Mouse (Mus musculus): ENCODE data around the gene 4930447C04Rik. TPM values are rescaled to one million over a fixed set of nuclear protein-coding genes. Genes with fewer than 3 reads are reported as not detected.

Gene 4930447C04Rik
- polyA plus RNA-seq (2021; fragmentation: Nextera tagmentation), result 1.1 and 1.2 TPM in 2 replicates
- long read RNA-seq, experiment 1, partial matches to known transcripts, result 1 of 1 reads
- long read RNA-seq, experiment 1, other reads (novel, unspliced or antisense), result 0 of 1 reads
- long read RNA-seq, experiment 2, partial matches to known transcripts, result 2 of 5 reads
- long read RNA-seq, experiment 2, other reads (novel, unspliced or antisense), result 3 of 5 reads

GRCm38 (mm10) chr12:72940071-72940821, at the start of gene 4930447C04Rik:
TSS of gene 4930447C04Rik (minus strand) at chr12:72940774.

GRCm38 (mm10) chr12:72939616-72940015, 958 bp downstream of the 4930447C04Rik start, which contains the start of gene Six6:
TSS of gene Six6 (plus strand) at chr12:72939892.

Other genes with a start within 250 kb of the 4930447C04Rik start
- gene Ppm1a, start 183.3 kb downstream of the 4930447C04Rik start, polyA plus RNA-seq (2021; fragmentation: Nextera tagmentation), result 23.5 and 24.0 TPM in 2 replicates
- gene Six6, start 882 bp downstream of the 4930447C04Rik start, polyA plus RNA-seq (2021; fragmentation: Nextera tagmentation), result 0.06 TPM in 1 of 2 replicates, not detected in the other
- 0.08 TPM in 1 of 2 replicates, not detected in the other for gene Six1, start 113.1 kb upstream of the 4930447C04Rik start, polyA plus RNA-seq (2021; fragmentation: Nextera tagmentation)
- gene Six4, start 172.7 kb upstream of the 4930447C04Rik start, polyA plus RNA-seq (2021; fragmentation: Nextera tagmentation), result 0.20 and 0.34 TPM in 2 replicates
- 13.8 and 14.5 TPM in 2 replicates for gene Mnat1, start 182.9 kb upstream of the 4930447C04Rik start, polyA plus RNA-seq (2021; fragmentation: Nextera tagmentation)